Mouse (Mus musculus) G1E-ER4 (cell line): ENCODE results near the gene Zgrf1. TPM values are rescaled to one million over a fixed set of nuclear protein-coding genes. Genes with fewer than 3 reads are reported as not detected.

Source experiments
- GATA1 ChIP-seq: IDR thresholded peaks from one replicate; pipeline ENCODE4 v1.8.0; 2012; ENCODE audit warnings: low read length, inconsistent platforms
- polyA plus RNA-seq: library from polyadenylated mRNA; stranded (reverse); fragments of >175 nt; gene quantifications from 2 replicates; pipeline ENCODE4 v1.2.3, GENCODE M21; 2012

Gene Zgrf1
- 1.4 and 1.6 TPM in 2 replicates for polyA plus RNA-seq

- no peak for TF ChIP-seq GATA1
Measured at GRCm38 (mm10) chr3:127552973-127553719, at the start of gene Zgrf1, which contains the start of gene Larp7. Gene Zgrf1, plus strand, starts transcription at chr3:127553489. Gene Larp7, minus strand, starts transcription at chr3:127553349.

- no peak for TF ChIP-seq GATA1
Measured at GRCm38 (mm10) chr3:127507878-127508783, 45.2 kb upstream of the Zgrf1 start.

- TF ChIP-seq GATA1: no peak
Measured at GRCm38 (mm10) chr3:127511786-127512746, 41.2 kb upstream of the Zgrf1 start.

- no peak for TF ChIP-seq GATA1
Measured at GRCm38 (mm10) chr3:127512794-127513335, 40.4 kb upstream of the Zgrf1 start.

GRCm38 (mm10) chr3:127513699-127514098 is 39.6 kb upstream of the Zgrf1 start:
- no peak for TF ChIP-seq GATA1

GRCm38 (mm10) chr3:127515251-127515650 is 38.0 kb upstream of the Zgrf1 start:
- TF ChIP-seq GATA1: no peak

GRCm38 (mm10) chr3:127520300-127520699 is 33.0 kb upstream of the Zgrf1 start:
- no peak for TF ChIP-seq GATA1

GRCm38 (mm10) chr3:127521156-127521555 is 32.1 kb upstream of the Zgrf1 start:
- no peak for TF ChIP-seq GATA1

- no peak for TF ChIP-seq GATA1
Measured at GRCm38 (mm10) chr3:127525188-127525819, 28.0 kb upstream of the Zgrf1 start.

GRCm38 (mm10) chr3:127527465-127528034 is 25.7 kb upstream of the Zgrf1 start:
- TF ChIP-seq GATA1: no peak

GRCm38 (mm10) chr3:127529210-127529609 is 24.1 kb upstream of the Zgrf1 start:
- TF ChIP-seq GATA1: no peak

GRCm38 (mm10) chr3:127529824-127530223 is 23.5 kb upstream of the Zgrf1 start:
- TF ChIP-seq GATA1: no peak

GRCm38 (mm10) chr3:127530293-127530692 is 23.0 kb upstream of the Zgrf1 start:
- TF ChIP-seq GATA1: peak; percentile 12

- no peak for TF ChIP-seq GATA1
Measured at GRCm38 (mm10) chr3:127539193-127539592, 14.1 kb upstream of the Zgrf1 start.

- no peak for TF ChIP-seq GATA1
Measured at GRCm38 (mm10) chr3:127543976-127544375, 9.3 kb upstream of the Zgrf1 start.
